Mouse (Mus musculus): ENCODE data around the gene Olfr893.

DNA sequence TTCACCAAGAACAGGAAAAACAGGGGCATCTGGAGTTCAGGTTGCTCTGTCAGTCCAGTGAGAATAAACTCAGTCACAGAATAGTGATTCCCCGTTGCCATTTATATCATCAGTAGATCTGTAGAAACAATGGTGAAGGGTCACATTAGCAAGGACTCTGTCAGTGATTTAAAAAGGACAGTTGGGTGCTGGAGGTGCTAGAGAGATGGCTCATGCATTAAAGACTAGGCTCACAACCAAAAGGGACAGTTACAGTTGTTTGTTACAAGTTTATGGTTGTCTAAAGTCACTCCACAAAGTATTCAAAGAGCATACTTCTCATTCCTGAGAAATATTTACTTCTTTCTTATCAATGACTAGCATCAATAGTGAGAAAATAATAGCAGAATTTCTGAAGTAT is 27.4 kb upstream of the Olfr893 start, which contains the start of gene Olfr891:
- TF ChIP-seq CTCF (IDR thresholded peaks at IDR 0.05; ENCODE audit: low read depth): no peak
- TF ChIP-seq EP300 (IDR thresholded peaks at IDR 0.05; ENCODE audit: low read depth): no peak

All from heart, postnatal 0 days (tissue).